Comparison of ENCODE assay signal across 11 mouse cellular contexts in genomic region chr7:112444985-112445367, GRCm38 (mm10). TPM values are rescaled to one million over a fixed set of nuclear protein-coding genes. Genes with fewer than 3 reads are reported as not detected.
DNase-seq lines count a peak whose midpoint lies in the region; ATAC-seq and TF ChIP-seq lines count a peak whose summit lies in the region.
"Had no signal": no experiment of that assay in that cellular context is flagged by ENCODE, and none has a peak within 500 bp of the region (broad histone marks: within the 10 kb centered on the region; RNA-seq: fewer than 3 reads in every experiment).

No protein-coding gene starts in this region.

- H3K36me3 ChIP-seq in heart, embryonic 14.5 days (ENCODE audit: control insufficient read depth, insufficient read depth, low read length), result no peaks in the 10 kb centered on the region
- peaks cover 7% of the 10 kb centered on the region; the same call in 1 of the 2 replicates for H3K36me3 ChIP-seq in embryonic facial prominence, embryonic 10.5 days (replicated peaks)
- H3K36me3 ChIP-seq in hindbrain, embryonic 10.5 days, result no peaks in the 10 kb centered on the region
- no peaks in the 10 kb centered on the region for H3K36me3 ChIP-seq in midbrain, embryonic 11.5 days (ENCODE audit: control insufficient read depth, insufficient read depth, low read length)

- intact Hi-C loops in left cerebral cortex, adult 2 months (cut with DNase I), result no loop called here

- no peak for DNase-seq in heart, adult 11 months
- no peak for DNase-seq in embryonic facial prominence, embryonic 10.5 days (ENCODE audit: low spot score)
- no peak for DNase-seq in hindbrain, embryonic 10.5 days (ENCODE audit: low spot score)
- DNase-seq in midbrain, embryonic 11.5 days (ENCODE audit: low spot score, missing footprints), result no peak
- DNase-seq in cerebellum, adult 9-10 months, result no peak
- DNase-seq in left cerebral cortex, adult 2 months (ENCODE audit: extremely low spot score in 1 of 2, low spot score in 2 of 2), result no peak
- no peak for DNase-seq in spleen, adult 18-20 months
- DNase-seq: adrenal gland, postnatal 36 days; right cerebral cortex, adult 18-20 months had no signal

- peak overlapping the region; percentile 49 for H3K4me2 ChIP-seq in heart, embryonic 14.5 days (ENCODE audit: low read length)
- peak overlapping the region; percentile 21; the same call in 1 of the 2 replicates for H3K4me2 ChIP-seq in midbrain, embryonic 11.5 days

- ATAC-seq in heart, embryonic 14.5 days (ENCODE audit: insufficient number of reproducible peaks, insufficient read depth, low FRiP score, low read depth), result no peak
- 0 out of 2 replicates have a peak, but pooled peaks have one; percentile 5 for ATAC-seq in midbrain, embryonic 11.5 days (ENCODE audit: low FRiP score)
- ATAC-seq: Patski had no signal

- no peak for TF ChIP-seq CTCF in left cerebral cortex, adult 2 months (IDR thresholded peaks at IDR 0.05)

- peak overlapping the region; percentile 32 for H3K9ac ChIP-seq in heart, embryonic 14.5 days (ENCODE audit: low read length)
- H3K9ac ChIP-seq in midbrain, embryonic 11.5 days (ENCODE audit: low read length), result no peak overlapping the region; the same call in 1 of the 2 replicates

- no peaks in the 10 kb centered on the region for H3K27me3 ChIP-seq in heart, embryonic 14.5 days (ENCODE audit: control insufficient read depth, insufficient read depth, low read length)
- H3K27me3 ChIP-seq in embryonic facial prominence, embryonic 10.5 days (replicated peaks; ENCODE audit: low read depth, poor library complexity, severe bottlenecking), result no peaks in the 10 kb centered on the region
- H3K27me3 ChIP-seq in hindbrain, embryonic 10.5 days (ENCODE audit: insufficient read depth, poor library complexity, severe bottlenecking), result no peaks in the 10 kb centered on the region
- H3K27me3 ChIP-seq in midbrain, embryonic 11.5 days (ENCODE audit: control insufficient read depth, insufficient read depth, low read length), result no peaks in the 10 kb centered on the region
- H3K27me3 ChIP-seq: Patski had no signal

- 37% methylated on average over 9 of the region's 9 CpGs for WGBS in heart, embryonic 14.5 days
- 47% methylated on average over 9 of the region's 9 CpGs for WGBS in embryonic facial prominence, embryonic 10.5 days
- WGBS in hindbrain, embryonic 10.5 days, result 38% methylated on average over 9 of the region's 9 CpGs
- 40% methylated on average over 9 of the region's 9 CpGs for WGBS in midbrain, embryonic 11.5 days

- H3K27ac ChIP-seq in heart, embryonic 14.5 days (replicated peaks in 1 of 2; ENCODE audit: control insufficient read depth in 1 of 2, insufficient read depth in 1 of 2, low read depth in 2 of 2, low read length in 2 of 2), result peak overlapping the region; percentile 29 to 64
- H3K27ac ChIP-seq in embryonic facial prominence, embryonic 10.5 days (replicated peaks), result 0 out of 2 replicates have a peak overlapping the region, but pooled peaks have one; percentile 12
- H3K27ac ChIP-seq in hindbrain, embryonic 10.5 days, result peak overlapping the region; percentile 62
- peak overlapping the region; percentile 70; the same call in 1 of the 2 replicates for H3K27ac ChIP-seq in midbrain, embryonic 11.5 days (ENCODE audit: low read depth, low read length)
- no peak overlapping the region for H3K27ac ChIP-seq in left cerebral cortex, adult 2 months

- H3K4me3 ChIP-seq in heart, embryonic 14.5 days (ENCODE audit: control insufficient read depth in 1 of 2, insufficient read depth in 1 of 2, low read depth in 1 of 2, low read length in 2 of 2), result no peak overlapping the region
- no peak overlapping the region for H3K4me3 ChIP-seq in embryonic facial prominence, embryonic 10.5 days
- no peak overlapping the region for H3K4me3 ChIP-seq in hindbrain, embryonic 10.5 days
- H3K4me3 ChIP-seq in midbrain, embryonic 11.5 days (ENCODE audit: low read depth, low read length), result no peak overlapping the region
- no peak overlapping the region for H3K4me3 ChIP-seq in left cerebral cortex, adult 2 months

- peaks cover 27 to 49% of the 10 kb centered on the region in 2 experiments for H3K4me1 ChIP-seq in heart, embryonic 14.5 days (ENCODE audit: control insufficient read depth in 2 of 2, insufficient read depth in 2 of 2, low read length in 2 of 2)
- H3K4me1 ChIP-seq in embryonic facial prominence, embryonic 10.5 days, result peaks cover 43% of the 10 kb centered on the region
- H3K4me1 ChIP-seq in hindbrain, embryonic 10.5 days (replicated peaks), result peaks cover 34% of the 10 kb centered on the region
- H3K4me1 ChIP-seq in midbrain, embryonic 11.5 days (ENCODE audit: control insufficient read depth, insufficient read depth, low read length), result peaks cover 19% of the 10 kb centered on the region

- H3K9me3 ChIP-seq in heart, embryonic 14.5 days (ENCODE audit: control insufficient read depth, low read length), result no peaks in the 10 kb centered on the region
- peaks cover 4% of the 10 kb centered on the region; the same call in 1 of the 2 replicates for H3K9me3 ChIP-seq in embryonic facial prominence, embryonic 10.5 days
- H3K9me3 ChIP-seq in hindbrain, embryonic 10.5 days, result 0 out of 2 replicates have a peak, but pooled peaks cover 3% of the 10 kb centered on the region
- no peaks in the 10 kb centered on the region; the same call in 1 of the 2 replicates for H3K9me3 ChIP-seq in midbrain, embryonic 11.5 days (ENCODE audit: control insufficient read depth, low read length)

RNA-seq across cellular contexts. Expression of gene Parva, which starts 17.7 kb away (rescaled TPM):
- polyA plus RNA-seq in heart, embryonic 14.5 days (2014; fragmentation: Nextera tagmentation; extraction: Ambion mirVana), result 78.5 and 79.1 TPM in 2 replicates
- polyA plus RNA-seq in embryonic facial prominence, embryonic 10.5 days (2016; fragmentation: Nextera tagmentation; extraction: Ambion mirVana), result 62.7 and 70.3 TPM in 2 replicates
- polyA plus RNA-seq in hindbrain, embryonic 10.5 days (2016; fragmentation: Nextera tagmentation; extraction: Ambion mirVana), result 46.9 and 54.5 TPM in 2 replicates
- polyA plus RNA-seq in midbrain, embryonic 11.5 days (2014; fragmentation: Nextera tagmentation; extraction: Ambion mirVana), result 50.0 and 50.2 TPM in 2 replicates
- total RNA-seq in left cerebral cortex, adult 2 months (2021), result 10 to 100 TPM; 52.8 to 57.2 TPM
